Mouse (Mus musculus): ENCODE data around the gene Dpp10. TPM values are rescaled to one million over a fixed set of nuclear protein-coding genes. Genes with fewer than 3 reads are reported as not detected.

Gene Dpp10
- polyA plus RNA-seq, 1 experiment, result 0.20 TPM

GRCm38 (mm10) chr1:123924905-123925304 lies 120.5 kb downstream of the Dpp10 start:
- no peak for DNase-seq (ENCODE audit: low read depth, low spot score)
- 54% methylated on average over 1 of the region's 1 CpGs for WGBS

- no peak for DNase-seq (ENCODE audit: low read depth, low spot score)
- 73% methylated on average over 2 of the region's 2 CpGs for WGBS
Measured at GRCm38 (mm10) chr1:123923907-123924306, 121.5 kb downstream of the Dpp10 start.

GRCm38 (mm10) chr1:123919606-123920005 lies 125.8 kb downstream of the Dpp10 start:
- DNase-seq (ENCODE audit: low read depth, low spot score), result no peak
- 92% methylated on average over 1 of the region's 1 CpGs for WGBS

GRCm38 (mm10) chr1:123902628-123903027 lies 142.7 kb downstream of the Dpp10 start:
- WGBS, result 68% methylated on average over 5 of the region's 5 CpGs
- no peak for DNase-seq (ENCODE audit: low read depth, low spot score)

GRCm38 (mm10) chr1:123901218-123901617 lies 144.1 kb downstream of the Dpp10 start:
- WGBS, result 56% methylated on average over 4 of the region's 4 CpGs
- DNase-seq (ENCODE audit: low read depth, low spot score), result no peak

GRCm38 (mm10) chr1:123887243-123887642 lies 158.1 kb downstream of the Dpp10 start:
- WGBS, result 29% methylated on average over 1 of the region's 1 CpGs
- DNase-seq (ENCODE audit: low read depth, low spot score), result no peak

GRCm38 (mm10) chr1:123846881-123847280 lies 198.5 kb downstream of the Dpp10 start:
- 82% methylated on average over 3 of the region's 3 CpGs for WGBS
- DNase-seq (ENCODE audit: low read depth, low spot score), result no peak

GRCm38 (mm10) chr1:123801206-123801605 lies 244.2 kb downstream of the Dpp10 start:
- DNase-seq (ENCODE audit: low read depth, low spot score), result no peak
- WGBS, result 19% methylated on average over 1 of the region's 1 CpGs

GRCm38 (mm10) chr1:123765511-123765910 lies 279.8 kb downstream of the Dpp10 start:
- no peak for DNase-seq (ENCODE audit: low read depth, low spot score)
- WGBS, result 88% methylated on average over 2 of the region's 2 CpGs

GRCm38 (mm10) chr1:123762272-123762671 lies 283.1 kb downstream of the Dpp10 start:
- 86% methylated on average over 3 of the region's 3 CpGs for WGBS
- no peak for DNase-seq (ENCODE audit: low read depth, low spot score)

- no peak for DNase-seq (ENCODE audit: low read depth, low spot score)
Measured at GRCm38 (mm10) chr1:123756055-123756454, 289.3 kb downstream of the Dpp10 start.

- 71% methylated on average over 3 of the region's 3 CpGs for WGBS
- DNase-seq (ENCODE audit: low read depth, low spot score), result no peak
Measured at GRCm38 (mm10) chr1:123707292-123707691, 338.1 kb downstream of the Dpp10 start.

GRCm38 (mm10) chr1:123658409-123658808 lies 386.9 kb downstream of the Dpp10 start:
- DNase-seq (ENCODE audit: low read depth, low spot score), result no peak
- WGBS, result 75% methylated on average over 2 of the region's 2 CpGs

GRCm38 (mm10) chr1:123656607-123657006 lies 388.8 kb downstream of the Dpp10 start:
- WGBS, result 27% methylated on average over 3 of the region's 3 CpGs
- DNase-seq (ENCODE audit: low read depth, low spot score), result no peak

- DNase-seq (ENCODE audit: low read depth, low spot score), result no peak
- WGBS, result 72% methylated on average over 1 of the region's 1 CpGs
Measured at GRCm38 (mm10) chr1:123637897-123638296, 407.5 kb downstream of the Dpp10 start.

GRCm38 (mm10) chr1:123628268-123628667 lies 417.1 kb downstream of the Dpp10 start:
- DNase-seq (ENCODE audit: low read depth, low spot score), result no peak
- WGBS, result 80% methylated on average over 3 of the region's 3 CpGs

GRCm38 (mm10) chr1:123584857-123585256 lies 460.5 kb downstream of the Dpp10 start:
- no peak for DNase-seq (ENCODE audit: low read depth, low spot score)

GRCm38 (mm10) chr1:123580112-123580511 lies 465.2 kb downstream of the Dpp10 start:
- WGBS, result 74% methylated on average over 2 of the region's 2 CpGs
- DNase-seq (ENCODE audit: low read depth, low spot score), result no peak

GRCm38 (mm10) chr1:123573713-123574112 lies 471.6 kb downstream of the Dpp10 start:
- no peak for DNase-seq (ENCODE audit: low read depth, low spot score)
- WGBS, result 69% methylated on average over 1 of the region's 1 CpGs

- DNase-seq (ENCODE audit: low read depth, low spot score), result no peak
- WGBS, result 30% methylated on average over 1 of the region's 1 CpGs
Measured at GRCm38 (mm10) chr1:123542496-123542895, 502.9 kb downstream of the Dpp10 start.

GRCm38 (mm10) chr1:123467729-123468128 lies 577.6 kb downstream of the Dpp10 start:
- DNase-seq (ENCODE audit: low read depth, low spot score), result no peak

GRCm38 (mm10) chr1:123414163-123414562 lies 631.2 kb downstream of the Dpp10 start:
- DNase-seq (ENCODE audit: low read depth, low spot score), result no peak

More at GRCm38 (mm10) chr1:123467729-123468128, 577.6 kb downstream of the Dpp10 start:
- 8% methylated on average over 1 of the region's 1 CpGs for WGBS

More at GRCm38 (mm10) chr1:123414163-123414562, 631.2 kb downstream of the Dpp10 start:
- 60% methylated on average over 1 of the region's 1 CpGs for WGBS

All from large intestine, adult 2 months (tissue).